Mouse (Mus musculus): ENCODE measurements around the gene Rxra.

Gene Rxra

DNA sequence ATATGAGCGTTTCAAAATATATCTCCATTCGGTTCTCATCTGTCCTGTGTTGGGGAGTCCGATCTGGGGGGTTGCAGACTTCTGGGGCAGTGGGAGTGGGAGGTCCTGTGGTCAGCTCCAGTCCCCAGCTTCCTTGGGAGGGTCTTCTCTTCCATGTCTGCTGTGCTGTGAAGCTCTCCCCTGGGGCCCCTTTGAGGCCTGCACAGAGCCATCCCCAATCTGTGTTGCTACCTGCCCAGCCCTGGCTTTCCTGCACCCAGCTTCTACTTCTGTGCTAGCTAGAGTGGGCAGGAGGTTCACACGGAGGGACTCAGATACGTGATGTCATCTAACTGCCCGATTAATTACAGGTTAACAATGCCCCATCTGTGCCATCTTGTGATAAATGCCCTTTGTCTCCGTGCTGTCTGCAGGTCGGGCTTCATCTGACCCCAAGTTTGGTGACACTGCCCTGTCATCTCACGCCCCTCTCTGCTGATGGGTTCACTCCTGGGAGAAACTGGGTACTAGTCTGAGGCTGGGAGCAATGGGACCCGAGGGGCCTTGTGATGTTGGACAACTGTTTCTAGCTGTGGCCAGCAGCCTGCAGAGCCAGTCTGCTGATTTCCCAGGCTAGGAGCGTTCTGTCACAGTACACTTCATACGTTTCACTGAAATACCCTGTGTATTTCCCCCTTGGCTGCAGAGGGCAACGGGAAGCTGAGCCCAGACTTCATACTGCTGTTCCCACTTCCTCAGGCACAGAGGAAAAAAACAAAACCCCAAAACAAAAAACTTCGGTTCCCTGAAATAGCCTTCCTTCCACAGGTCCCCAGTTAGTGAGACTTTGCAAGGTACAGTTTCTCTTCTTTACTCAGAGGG, 86.9 kb downstream of the Rxra start:
- DNase-seq (ENCODE audit: low read depth, low spot score): no peak

DNA sequence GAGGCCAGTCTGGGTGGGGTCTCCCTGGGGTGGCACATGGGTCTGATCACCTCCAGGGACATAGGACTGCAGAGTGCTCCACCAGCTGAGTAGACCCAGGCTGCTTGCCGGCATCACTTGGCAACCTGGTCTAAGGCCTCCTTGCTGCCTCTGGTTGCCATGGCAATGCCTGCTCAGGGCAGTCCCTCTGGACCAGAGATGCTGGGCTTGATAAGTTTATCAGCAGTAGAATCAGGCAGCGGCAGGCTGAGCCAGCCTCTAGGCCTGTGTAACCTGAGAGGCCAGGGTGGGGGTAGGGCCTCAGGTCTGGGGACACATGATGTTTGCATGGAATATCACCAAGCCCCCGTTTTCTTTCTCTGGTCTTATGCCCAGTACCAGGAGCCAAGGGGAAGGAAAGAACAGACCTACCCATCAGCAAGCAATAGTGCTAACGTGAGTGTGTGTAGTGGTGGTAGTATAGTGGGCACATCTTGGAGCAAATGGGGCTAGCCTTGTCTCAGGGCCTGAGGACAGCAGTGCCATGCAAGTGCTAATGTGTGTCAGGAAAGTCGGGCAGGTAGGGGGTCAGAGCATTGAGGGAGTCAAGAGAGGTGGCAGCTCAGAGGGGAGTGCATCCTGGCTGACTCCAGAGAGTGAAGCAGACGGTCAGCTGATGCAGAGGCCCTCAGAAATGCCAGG, 88.2 kb downstream of the Rxra start:
- DNase-seq (ENCODE audit: low read depth, low spot score): no peak

DNA sequence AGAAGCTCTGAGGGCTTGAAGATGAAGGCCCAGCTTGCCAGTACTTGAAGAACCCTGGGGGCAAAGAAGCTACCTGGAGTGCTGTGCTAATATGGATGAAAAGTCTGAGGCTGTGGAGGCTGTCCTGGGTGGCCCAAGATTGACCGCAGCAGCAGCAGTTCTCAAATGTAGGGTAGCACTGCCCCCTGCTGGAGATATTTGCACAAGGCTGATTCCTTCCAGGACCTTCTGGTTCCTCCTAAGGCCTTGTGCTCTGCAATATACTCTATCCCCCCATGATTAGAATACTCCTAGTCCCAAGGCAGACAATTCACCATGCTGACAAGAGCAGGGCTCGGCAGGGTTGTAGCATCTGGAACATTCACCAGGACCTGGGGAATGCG, 88.7 kb downstream of the Rxra start:
- peak; percentile 82 for DNase-seq (ENCODE audit: low read depth, low spot score)

DNA sequence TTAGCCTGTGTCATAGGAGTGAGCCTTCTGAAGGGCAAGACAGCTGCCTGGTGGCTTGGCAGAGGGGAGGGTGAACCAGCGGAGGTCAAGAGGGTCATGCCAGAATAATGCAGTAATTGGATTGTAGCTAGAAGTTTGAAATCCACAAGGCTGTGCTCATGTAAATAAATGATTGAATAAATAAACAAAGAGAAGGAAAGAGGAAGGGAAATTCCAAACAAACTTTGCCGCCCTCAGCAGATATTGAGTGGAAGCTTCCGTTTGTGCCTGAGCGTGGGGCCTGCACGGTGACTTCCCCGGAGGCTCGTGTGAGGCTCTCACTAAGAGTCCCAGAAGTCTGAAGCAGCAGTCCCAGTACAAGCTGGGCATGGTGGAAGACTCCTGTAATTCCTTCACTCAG, 91.5 kb downstream of the Rxra start:
- no peak for DNase-seq (ENCODE audit: low read depth, low spot score)

DNA sequence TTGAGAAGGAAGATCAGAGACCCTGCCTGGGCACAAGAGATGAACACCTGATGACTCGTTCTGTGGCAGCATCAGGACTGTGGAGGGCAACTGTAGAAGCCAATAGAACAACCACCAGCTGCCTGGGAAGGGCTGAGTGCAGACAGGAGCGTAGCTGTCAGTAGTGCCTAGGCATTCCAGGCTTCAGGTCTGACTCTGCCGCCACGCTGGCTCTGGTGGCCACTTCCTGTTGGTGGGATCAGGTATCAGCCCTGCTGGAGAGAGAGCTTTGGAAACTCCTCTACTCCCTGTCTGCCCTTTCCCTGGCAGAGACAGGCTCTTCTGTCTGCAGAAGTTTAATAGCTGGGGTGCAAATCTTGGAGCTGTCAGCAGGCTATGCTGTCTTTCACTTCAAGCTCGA, 93.5 kb downstream of the Rxra start:
- no peak for DNase-seq (ENCODE audit: low read depth, low spot score)

DNA sequence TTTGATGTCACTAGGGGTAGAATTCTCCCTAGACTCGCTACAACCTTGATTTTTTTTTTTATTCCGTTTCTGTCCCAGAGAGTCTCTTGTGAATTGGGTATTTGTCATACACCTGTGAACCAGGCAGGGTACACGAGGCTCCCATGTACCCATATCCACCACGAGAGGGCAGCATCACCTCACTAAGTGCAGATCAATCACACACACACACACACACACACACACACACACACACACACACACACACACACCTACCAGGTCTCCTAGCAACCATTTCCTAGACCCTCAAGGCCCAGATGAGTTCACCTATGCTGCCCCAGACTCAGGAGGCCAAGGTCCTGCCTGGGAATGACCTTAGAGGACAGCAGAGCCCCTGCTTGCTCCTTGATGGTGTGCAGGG, 94.0 kb downstream of the Rxra start:
- peak; percentile 54 for DNase-seq (ENCODE audit: low read depth, low spot score)

DNA sequence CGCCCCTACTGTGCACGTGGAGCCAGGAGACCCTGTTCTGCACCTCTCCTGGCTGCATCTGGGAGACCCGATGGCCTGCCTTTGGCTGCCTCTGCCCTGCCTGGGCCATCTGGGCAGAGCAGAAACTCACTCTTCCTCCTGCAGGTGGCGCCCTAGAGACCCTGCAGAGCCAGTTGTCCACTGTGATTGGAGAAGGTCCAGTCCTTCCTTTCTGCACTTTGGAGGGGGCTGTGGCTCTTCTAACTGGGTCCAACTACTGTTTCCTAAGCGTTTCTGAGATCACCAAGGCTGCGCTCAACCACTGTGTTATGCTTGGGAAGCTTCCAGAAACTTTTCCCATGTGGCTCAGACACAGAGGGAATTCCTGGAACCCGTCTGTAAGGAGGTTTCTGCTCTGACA, 95.7 kb downstream of the Rxra start:
- DNase-seq (ENCODE audit: low read depth, low spot score): peak; percentile 80

DNA sequence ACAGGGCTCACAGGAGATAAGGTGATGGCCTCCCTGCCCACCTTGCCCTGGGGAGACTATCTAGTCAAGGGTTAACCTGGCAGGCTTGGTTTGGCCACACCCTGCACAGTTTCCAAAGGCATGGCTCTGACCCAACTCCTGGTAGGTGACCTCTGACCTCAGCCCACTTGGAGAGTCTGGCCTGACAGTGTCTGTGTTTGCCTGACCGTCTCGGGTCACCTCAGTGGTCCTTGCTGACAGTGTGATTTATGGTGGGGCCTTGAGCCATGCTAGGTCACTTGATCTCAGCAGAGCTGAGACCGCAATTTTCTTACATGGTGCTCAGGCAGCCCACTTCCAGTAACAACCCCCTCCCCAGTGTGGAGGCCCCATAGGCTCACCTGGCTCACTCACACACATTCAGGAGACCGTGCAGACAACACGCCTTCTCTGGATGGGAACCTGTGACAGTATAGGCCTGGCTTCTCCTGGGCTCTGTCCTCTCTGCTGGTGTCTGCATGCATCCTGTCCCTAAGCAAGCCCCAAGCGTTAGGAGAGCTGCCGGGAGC, 96.7 kb downstream of the Rxra start:
- DNase-seq (ENCODE audit: low read depth, low spot score): no peak

DNA sequence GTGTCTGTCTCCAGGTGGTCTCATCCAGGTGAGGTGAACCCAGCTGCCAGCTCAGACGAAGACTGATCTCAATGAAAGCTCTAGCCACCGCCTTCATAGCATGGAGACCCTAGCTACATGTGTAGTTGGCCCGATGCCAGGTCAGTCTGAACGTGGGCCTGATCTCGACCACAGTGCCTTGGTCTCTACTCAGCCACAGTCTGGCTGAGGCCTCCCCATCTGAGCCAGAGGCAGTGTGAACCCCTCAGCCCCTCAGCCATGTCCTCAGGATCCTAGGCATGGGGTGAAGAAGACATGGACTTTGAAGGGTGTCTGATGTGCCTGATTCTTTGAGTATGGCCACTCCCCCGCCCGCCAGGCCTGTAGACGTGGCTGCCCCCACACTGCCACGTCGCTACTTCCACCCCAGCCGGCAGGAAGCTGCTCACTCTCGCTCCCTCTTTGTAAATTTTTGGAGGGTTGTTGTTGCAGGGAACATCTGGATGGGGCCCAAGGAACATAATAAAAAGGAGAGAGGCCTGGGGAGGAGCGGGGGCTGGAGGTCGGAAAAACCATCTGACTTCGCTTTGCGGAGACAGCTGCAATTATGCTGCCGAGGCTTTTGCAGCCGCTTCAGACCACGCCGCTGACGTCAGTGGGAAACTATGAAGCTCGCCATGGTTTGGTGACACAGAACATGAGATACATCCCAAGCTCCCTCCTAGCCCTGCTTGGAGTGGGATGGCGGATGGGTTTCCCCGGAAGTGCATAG, 97.9 kb downstream of the Rxra start:
- peak; percentile 89 for DNase-seq (ENCODE audit: low read depth, low spot score)

DNA sequence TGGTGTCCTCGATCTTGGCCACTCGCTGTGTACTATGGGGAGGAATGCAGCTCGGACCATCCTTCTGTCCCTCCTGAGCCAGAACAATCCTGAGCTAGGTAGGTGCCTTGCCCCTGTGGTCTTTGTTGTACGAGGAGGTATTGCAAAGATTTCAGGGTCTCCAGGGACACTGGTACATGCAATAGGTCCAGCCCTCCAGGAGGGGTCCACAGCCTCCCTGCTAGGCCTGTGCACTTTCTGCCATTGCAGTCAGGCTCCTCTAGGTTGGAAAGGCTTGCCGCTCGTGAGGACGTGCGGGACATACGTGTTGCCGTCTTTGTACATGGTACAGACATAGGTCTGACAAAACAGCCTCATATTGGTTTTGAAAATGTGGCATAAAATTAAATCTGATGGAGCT, 98.8 kb downstream of the Rxra start:
- DNase-seq (ENCODE audit: low read depth, low spot score): no peak

DNA sequence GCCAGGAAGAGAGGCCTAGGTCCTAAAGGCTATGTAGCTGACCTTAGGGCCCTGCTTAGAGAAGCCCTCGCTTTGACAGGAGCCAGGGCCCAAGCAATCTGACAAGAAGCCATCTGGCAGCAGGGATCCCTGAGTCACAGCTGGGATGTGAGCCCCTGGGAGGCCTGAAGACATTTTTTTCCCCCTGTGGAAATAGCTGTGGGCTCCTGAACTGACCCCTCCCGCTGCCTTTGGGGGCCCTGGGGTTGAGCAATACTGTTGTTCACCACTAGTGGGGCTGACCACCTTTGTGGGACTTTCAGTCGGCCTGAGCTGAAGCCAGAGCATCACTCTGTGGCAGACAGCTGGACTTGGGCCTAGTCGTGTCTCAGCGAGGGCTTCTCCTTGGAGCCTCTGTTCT, 99.4 kb downstream of the Rxra start:
- DNase-seq (ENCODE audit: low read depth, low spot score): peak; percentile 58

DNA sequence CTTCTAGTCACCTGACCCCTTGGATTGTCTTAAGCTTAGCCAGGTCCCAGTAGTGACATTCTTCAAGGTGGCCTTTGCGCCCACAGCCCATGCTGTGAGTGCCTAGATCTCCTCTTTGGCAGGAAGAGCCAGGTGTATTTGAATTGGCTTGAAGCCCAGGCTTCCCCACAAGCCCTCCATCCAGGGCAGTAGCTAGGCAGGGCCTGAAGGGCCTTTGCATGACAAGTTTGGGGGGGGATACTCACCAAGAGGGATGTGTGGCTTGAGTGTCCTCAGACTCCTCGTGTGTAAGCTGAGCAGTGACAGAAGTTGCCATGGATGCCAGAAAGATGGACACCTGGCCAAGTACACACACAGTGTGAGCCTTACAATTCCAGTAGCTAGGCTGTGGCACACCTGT, 101.5 kb downstream of the Rxra start:
- no peak for DNase-seq (ENCODE audit: low read depth, low spot score)

DNA sequence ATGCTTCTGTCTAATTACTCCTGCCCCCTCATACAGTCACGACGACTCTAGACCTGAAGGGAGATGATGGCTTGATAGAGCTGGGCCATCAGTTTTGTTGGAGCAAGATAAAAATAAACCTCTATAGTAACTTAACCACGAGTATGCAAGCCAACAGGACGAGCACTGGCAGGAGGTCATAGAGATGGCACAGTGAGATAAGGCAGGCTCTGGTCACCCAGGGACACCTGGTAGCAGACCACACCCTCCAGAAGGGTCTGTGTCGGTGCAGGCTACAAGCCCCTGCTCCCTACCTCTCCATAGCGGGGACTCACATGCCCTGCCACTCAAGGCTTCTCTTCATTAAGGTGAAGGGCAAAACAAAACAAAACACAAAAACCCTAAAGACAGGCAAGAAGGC, 102.0 kb downstream of the Rxra start:
- DNase-seq (ENCODE audit: low read depth, low spot score): no peak

DNA sequence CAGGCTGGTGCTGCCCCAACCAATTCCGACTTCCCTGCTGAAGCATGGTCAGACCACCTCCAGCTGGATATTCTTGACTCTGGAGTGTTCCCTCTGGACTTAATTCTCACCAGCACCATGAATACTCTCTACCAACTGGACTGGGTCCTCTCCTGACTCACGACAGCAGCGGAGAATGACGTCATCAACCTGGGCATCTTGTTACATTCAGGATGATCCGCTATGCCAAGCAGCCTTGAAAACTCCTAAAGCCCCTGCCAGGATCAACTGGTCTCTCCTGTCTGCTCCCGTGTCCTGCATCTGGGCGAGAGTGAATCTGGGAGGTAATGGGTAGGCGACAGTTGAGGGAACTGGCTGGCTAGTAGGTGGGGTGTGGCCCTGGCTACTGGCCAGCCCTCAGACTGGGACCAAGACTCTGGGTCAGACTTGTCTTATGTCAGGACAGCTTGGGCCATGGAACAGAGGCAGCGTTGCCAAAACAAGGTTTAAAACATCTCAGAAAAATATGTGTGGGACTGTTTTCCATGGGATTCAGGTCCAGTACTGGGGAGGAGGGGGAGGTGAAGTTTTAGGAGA, 103.1 kb downstream of the Rxra start:
- DNase-seq (ENCODE audit: low read depth, low spot score): peak; percentile 69

DNA sequence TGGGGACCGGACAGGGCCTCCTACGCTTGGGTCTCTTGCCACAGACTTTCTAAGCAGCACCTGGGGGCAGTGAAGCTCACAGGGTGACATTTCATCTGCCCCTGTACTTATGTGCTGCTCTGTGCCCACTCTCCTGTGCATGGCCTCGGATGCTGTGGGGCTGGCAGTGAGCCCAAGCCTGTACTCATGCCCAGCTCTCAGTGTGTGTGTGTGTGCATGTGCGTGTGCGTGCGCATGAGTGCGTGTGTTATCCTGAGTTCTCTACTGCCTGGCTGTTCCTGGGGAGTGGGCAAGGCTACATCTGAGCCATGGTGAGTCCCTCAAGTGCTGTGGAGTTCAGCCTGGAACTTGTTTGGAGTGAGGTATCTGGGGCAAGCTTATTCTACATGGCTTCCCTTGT, 103.9 kb downstream of the Rxra start:
- DNase-seq (ENCODE audit: low read depth, low spot score): no peak

DNA sequence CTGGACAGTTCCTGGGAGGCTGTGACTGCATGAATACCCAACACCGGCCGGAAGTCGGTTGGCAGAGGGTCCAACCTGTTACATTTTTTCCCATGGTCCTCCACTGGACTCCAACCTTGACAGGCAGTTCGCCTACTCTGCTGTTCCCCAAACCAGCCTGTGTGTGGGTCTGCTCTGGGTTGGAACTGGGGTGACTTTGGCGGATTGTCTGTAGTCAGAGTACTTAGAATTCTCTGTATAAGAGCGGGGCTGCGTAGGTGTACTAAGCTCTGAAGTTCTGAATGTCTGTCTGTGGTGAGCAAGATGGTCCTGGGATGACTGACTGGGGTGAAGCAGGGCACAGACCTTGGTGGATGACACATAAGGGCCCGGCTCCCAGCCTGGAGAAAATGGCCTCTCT, 109.1 kb downstream of the Rxra start:
- DNase-seq (ENCODE audit: low read depth, low spot score): no peak

DNA sequence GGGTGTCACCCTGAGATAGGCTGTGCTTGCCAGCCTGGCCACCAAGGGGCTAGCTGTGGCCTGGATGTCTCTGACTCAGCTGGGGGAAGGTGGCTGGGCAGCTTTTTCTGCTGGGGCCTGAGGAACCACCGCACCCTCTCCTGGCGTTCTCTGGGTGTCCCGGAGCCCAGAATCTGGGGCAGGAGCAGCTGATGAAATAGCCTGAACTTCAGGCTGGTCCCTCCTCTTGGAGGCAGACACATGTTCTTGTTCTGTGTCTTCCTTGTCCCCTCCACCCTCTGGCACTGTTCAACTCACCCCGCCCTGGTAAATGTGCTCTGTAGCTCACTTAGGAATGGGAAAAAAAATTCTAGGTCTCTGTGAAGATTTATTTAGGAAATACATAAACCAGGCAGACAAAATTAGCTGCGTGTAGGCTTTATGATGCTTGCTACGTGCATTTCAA, 109.8 kb downstream of the Rxra start:
- DNase-seq (ENCODE audit: low read depth, low spot score): peak; percentile 80

DNA sequence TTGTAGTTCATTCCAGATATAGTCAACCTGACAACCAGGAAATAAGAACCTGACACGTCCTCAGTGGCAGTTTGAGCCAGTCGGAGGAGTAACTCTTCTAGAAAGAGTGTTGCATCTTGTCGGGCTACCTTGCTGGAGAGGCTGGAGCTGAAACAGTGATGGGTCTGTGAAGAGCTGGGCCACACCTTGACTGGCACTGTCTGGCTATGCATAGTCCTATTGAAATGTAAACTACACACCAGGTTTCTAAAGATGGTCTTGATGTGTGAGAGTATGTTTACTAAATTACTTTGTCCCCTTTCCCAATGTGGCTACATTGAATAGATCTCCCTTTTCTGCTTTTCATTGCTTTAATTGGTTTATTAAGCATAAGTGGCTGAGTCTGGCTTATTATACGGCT, 115.3 kb downstream of the Rxra start:
- no peak for DNase-seq (ENCODE audit: low read depth, low spot score)

DNA sequence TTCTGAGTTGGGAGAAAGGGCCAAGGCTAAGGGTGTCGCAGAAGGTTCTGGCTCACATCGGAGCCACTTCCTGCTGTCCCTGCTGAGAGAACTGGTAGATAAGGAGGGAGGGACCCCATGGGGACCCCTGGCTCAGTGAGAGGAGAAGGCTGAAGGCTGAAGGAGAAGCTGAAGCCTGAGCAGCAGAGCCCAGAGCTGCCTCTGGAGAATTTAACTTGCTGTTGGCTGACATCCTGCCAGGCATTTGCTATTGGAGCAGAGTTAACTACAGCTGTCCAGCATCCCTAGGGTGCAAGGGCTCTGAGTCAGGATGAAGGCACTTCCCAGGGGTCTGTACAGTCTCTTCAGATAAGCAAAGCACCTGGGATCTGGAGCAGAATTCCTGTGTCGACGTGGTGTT, 122.8 kb downstream of the Rxra start:
- DNase-seq (ENCODE audit: low read depth, low spot score): peak; percentile 58

DNA sequence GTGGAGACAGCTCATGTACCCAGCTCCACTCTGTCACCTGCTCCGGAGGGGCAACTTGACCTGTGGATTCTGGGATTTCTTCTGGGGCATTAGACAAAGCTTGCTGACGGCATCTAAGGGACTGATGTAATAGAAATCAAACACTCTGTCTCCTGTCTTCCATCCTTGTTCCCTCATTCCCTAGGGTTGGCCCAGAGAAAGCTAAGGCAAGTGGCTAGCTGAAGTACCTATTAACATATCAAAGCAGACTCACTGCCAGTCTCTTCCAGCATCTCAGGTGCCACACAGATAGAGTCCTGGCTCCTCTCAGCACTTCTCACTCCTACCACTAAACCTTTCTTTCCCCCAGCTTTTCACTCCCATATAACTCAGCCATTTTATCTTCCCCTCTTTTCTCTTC, 124.8 kb downstream of the Rxra start:
- DNase-seq (ENCODE audit: low read depth, low spot score): no peak

DNA sequence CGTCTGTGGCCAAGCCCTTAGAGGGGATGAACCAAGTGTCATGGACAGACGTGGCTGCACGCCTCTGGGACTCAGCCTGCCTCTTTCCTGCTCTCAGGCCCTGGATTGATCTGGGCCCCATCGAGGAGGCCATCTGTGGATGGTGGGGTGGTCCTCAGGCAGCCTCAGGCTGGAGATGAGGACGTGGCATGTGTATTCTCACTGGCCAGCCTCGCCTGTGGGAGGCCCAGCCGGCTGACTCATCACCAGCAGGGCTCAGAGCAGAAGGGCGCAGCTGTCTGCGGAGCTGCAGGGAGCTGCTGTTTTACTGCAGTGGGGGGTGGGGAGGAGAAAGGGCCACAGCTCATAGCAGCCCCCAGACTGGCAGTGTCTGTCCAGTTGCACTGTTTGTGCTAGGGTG, 126.3 kb downstream of the Rxra start:
- DNase-seq (ENCODE audit: low read depth, low spot score): peak; percentile 48

DNA sequence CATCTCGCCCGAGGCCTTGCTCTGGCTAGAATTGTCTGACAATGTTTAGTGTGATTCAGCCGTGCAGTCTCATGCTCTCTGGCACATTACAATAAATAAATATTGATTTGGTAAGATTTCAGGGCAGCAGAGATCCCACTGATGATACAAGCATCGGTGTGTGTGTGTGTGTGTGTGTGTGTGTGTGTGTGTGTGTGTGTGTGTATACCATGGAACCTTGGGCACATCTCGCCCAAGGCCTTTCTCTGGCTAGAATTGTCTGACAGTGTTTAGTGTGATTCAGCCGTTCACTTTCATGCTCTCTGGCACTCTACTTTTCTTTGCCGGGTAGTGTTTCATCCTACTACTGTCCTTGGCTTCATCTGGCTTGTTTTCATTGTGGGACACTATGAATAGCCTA, 130.5 kb downstream of the Rxra start:
- DNase-seq (ENCODE audit: low read depth, low spot score): no peak
